Mouse (Mus musculus) MEL-GATA-1-ER (cell line): ENCODE data around the gene Myo1f.
"Not testable (repeated sequence)": the region's sequence is repeated elsewhere in the genome, so short reads cannot be mapped to it uniquely, and the experiment has no call there.

Source experiments
- DNase-seq: peaks from one replicate; pipeline ENCODE4 v3.0.0-alpha.2; 2012; ENCODE audit warnings: low read depth; ENCODE audit errors: extremely low read depth

Myo1f gene

DNA sequence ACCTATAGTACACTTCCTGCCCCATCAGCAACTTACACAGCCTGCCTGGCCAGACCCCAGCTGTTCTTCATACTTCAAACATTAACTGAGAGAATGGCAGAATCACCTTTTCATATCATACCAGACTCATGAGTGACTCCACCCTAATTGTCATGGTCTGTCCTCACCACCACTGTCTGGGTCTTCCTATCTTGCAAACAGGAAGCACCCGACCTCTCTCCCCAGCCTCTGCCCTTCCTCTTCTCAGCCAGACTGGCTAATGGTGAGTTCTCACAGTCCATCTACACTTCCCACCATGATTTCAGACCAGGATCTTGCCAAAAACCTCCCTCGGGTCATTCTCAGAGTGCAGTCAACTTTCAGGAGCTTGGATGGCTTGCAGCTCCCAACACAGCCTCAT, 10.7 kb downstream of the Myo1f start:
- DNase-seq, result peak; percentile 83

- DNase-seq, result no peak
These were observed 28.6 kb downstream of the Myo1f start for GRCm38 (mm10) chr17:33584061-33584460.

- DNase-seq, result no peak
These were observed 30.5 kb downstream of the Myo1f start for GRCm38 (mm10) chr17:33586011-33586410.

GRCm38 (mm10) chr17:33597271-33597670, 41.8 kb downstream of the Myo1f start:
- no peak for DNase-seq

DNA sequence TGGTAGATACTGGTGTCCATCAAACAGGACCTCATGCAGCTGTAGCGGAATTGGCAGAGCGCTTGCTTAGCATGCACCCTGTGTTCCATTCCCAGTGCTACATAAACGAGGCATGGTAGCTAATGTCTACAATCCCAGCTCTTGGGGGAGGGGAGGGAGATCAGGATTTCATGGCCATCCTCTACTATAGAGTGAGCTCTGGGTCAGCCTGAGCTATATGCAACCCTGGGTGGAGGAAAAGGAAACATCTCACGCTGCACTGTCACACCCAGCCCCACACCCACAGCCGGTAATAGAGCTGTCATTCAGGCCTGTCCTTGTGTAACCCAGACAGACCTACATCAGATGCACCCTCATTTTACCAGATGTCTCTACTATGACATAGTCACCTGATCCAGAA, 43.0 kb downstream of the Myo1f start:
- no peak for DNase-seq

DNA sequence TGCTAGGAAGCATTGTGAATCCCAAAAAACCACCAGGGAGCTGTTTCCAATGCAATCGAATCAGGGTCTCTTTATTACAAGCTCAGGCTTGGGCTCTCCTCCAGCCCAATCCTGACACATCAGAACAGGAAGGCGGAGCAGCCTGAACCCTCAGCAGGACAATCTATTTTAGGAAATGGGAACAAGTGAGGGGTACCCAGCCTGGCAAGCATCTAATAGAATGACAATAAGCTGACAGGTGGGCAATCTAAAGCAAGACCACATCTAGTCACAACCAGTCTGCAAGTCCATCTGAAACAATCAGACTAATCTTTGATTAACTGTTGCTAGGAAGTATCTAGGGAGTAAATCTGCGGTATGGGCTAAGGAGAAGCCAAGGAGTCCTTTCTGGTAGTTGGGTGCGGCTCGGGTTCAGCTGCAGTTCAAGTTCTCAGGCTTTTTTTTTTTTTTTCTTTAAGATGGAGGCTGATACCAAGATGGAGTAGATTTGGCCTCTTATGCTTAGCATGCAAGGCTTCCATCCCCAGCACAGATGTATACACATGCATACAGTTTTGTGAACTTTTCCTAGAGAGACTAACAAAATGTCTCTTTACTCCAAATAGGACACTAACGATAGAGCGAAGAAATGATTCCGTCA, 44.4 kb downstream of the Myo1f start:
- no peak for DNase-seq

GRCm38 (mm10) chr17:33600831-33601230, 45.3 kb downstream of the Myo1f start:
- DNase-seq, result no peak

GRCm38 (mm10) chr17:33601947-33602346, 46.4 kb downstream of the Myo1f start:
- no peak for DNase-seq

- DNase-seq, result no peak
These were observed 51.8 kb downstream of the Myo1f start for GRCm38 (mm10) chr17:33607273-33607672.

- no peak for DNase-seq
These were observed 55.0 kb downstream of the Myo1f start for GRCm38 (mm10) chr17:33610548-33610947.

GRCm38 (mm10) chr17:33613726-33614125, 58.2 kb downstream of the Myo1f start:
- DNase-seq, result not testable (repeated sequence)

DNA sequence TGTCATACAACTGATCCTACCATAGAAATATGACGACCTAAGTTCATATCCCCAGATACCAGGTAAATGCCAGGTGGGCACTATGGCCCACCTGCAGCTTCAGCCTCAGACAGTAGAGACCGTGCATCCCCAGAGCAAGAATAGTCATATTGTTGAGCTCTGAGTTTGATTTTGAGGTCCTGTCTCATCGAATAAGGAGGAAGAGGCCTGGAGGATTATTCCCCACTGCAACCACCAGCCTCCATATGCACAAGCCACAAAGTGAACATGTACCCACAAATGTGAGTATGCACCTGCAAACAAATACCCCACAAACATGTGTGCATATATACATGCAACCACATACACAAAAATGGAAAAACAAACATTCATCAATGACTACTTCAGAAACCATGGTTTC, 71.8 kb downstream of the Myo1f start:
- no peak for DNase-seq

GRCm38 (mm10) chr17:33628621-33629486, 73.3 kb downstream of the Myo1f start, which contains the start of gene Zfp414:
TSS of gene Zfp414 (plus strand) at chr17:33629090.
- peak; percentile 95 for DNase-seq

DNA sequence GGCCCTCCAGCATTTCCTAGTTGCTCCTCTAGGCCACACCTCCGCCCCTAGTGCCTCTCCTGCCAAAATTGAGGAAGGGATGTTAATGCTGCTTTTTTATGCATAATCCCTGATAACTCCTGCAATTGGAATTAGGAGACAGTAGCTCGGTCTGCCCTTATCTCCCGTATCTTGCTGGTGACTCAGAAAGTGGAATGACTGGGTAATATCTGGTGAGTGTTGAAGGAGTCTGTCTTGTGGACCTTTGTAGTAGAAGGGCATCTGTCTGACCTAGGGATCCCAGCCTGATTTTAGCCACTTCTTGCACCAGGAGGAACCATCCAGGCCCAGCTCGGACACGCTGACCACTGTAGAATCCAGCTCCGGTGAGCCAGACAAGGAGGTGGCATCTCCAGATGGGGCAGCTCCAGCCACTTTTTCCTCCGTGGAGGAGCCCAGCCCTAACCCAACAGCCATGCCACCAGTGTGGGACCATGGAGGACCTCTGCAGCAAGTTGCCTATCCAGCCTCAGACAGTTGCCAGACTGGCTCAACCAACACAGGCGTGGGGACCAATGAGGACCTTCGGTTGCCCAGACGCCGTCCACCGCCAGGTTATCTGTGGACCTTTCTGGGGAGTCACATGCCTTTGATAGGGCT, 74.1 kb downstream of the Myo1f start:
- DNase-seq, result no peak

DNA sequence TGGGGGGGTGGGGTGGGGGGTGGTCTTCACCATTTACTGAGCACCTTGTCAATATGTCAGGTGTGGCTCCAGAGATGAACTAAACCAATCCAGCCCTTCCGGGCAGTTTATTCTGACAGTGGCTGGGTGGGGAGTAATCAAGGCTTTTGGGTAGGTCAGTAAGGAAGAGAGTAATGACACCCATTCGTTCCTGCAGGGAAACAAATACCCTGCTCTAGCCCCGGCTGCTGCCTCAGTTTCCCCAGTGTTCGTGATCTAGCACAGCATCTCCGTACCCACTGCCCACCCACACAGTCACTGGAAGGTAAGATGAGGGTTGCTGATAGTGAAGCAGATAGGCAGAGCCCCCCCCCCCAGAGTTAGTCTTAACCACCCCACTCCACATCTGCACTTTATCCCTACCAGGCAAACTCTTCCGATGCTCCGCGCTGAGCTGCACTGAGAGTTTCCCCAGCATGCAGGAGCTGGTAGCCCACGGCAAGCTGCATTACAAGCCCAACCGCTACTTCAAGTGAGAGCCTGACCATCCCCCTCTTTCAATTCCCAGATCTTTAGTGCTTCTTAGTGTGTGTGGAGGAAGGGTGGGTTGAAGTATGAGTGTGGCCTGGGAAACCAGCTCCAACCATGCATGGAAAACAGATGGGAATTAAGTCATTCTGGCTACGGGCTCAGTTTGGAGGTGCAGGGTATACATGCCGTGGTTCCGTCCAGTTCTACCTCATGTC, 74.8 kb downstream of the Myo1f start:
- no peak for DNase-seq

DNA sequence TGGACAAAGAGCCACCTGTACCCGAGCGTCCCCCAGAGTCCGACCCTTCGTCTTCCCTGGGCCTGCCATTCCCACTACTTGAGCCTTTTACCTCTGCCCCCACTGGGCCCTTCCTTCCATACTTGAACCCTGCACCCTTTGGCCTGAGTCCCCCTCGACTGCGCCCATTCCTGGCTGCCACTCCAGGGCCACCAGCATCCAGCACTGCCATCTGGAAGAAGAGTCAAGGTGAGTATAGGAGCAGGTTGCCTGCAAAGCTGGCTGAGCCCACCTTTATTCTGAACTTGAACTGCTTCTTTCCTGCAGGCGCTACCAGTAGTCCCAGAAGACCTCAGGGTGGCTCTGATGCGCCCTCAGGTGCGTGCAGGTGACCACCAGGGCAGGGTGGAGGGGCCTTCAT, 75.7 kb downstream of the Myo1f start:
- DNase-seq, result no peak

DNA sequence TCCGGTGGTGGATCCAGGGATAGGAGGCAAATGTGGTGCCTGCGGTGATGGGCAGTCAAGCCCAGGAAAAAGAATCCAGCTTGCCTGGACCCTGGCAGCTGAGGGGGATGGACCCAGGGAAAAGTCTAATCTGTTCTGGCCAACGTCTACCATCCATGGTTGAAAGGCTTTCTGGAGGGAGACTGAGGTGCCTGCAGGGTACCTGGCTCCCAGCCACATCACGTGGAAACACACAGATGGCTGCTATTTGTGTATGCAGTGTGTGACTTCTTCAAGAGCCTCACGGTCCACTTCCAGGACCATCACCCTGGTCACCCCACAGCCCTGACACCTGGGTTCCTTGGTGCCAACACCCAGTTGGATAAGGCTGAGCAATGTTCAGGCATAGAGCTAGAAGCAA, 76.3 kb downstream of the Myo1f start:
- DNase-seq, result no peak

DNA sequence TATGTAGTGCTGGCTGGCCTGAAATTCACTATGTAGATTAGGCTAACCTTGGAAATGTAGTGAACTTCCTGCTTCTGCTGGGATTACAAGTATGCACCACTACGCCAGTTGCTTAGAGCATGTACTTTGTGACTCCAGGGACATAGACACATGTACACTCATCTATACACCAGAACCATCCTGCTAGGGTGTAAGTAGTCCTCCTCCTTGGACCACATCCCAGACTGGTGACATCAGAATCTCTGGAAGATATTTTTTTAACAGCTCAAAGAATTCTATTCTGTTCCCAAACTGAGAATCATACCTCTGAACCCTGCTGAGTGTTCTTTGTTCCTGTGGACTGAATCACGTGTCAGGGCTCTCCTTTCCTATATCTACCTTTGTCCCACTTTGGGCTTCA, 81.5 kb downstream of the Myo1f start:
- no peak for DNase-seq

GRCm38 (mm10) chr17:33637516-33638276, 82.2 kb downstream of the Myo1f start, which contains the start of gene Pram1:
TSS of gene Pram1 (plus strand) at chr17:33638056.
- DNase-seq, result no peak

DNA sequence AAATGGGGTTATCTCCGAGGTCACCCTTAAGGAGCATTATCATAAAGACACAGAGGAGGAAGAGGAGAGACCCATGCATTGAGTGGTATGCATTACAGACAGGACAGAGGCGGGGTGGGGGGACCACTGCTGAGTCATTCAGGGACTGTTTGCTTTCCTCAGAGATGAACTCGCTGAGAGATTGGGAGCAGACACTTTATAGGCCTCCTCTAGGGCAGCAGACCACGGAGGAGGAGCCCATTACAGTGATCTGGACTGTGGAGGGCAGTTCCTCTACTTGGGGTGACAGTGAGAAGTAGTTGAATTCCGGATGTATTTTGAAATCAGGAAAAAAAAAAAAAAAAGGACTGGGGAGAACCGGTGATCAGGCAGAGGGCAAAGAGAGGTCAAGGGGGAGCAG, 84.2 kb downstream of the Myo1f start:
- no peak for DNase-seq

DNA sequence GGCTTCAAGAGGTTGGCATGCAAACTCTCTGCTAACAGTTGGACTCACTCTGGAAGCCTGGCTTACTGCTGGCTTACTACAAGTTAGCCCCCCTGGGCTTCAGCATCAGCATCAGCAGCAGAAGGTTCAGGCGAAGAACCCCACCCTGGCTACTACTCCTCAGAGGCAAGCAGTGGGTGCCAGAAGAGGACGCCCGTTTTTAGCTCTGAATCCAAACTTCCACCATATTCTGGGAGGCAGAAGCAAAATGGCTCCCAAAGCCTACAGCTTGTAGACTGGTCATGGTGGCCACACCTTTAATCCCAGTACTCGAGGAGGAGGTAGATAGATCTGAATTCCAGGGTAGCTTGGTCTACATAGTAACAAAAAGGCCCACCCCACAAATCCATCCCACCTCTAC, 88.6 kb downstream of the Myo1f start:
- no peak for DNase-seq
